Mouse (Mus musculus): ENCODE data around the gene Bcl7b. TPM values are rescaled to one million over a fixed set of nuclear protein-coding genes. Genes with fewer than 3 reads are reported as not detected.
A peak's percentile ranks its signal among the peaks of the same experiment; 100 is the strongest.

Bcl7b gene
- total and polyA plus RNA-seq, 3 experiments: 37.6 to 44.1 (median 40.3) TPM

DNA sequence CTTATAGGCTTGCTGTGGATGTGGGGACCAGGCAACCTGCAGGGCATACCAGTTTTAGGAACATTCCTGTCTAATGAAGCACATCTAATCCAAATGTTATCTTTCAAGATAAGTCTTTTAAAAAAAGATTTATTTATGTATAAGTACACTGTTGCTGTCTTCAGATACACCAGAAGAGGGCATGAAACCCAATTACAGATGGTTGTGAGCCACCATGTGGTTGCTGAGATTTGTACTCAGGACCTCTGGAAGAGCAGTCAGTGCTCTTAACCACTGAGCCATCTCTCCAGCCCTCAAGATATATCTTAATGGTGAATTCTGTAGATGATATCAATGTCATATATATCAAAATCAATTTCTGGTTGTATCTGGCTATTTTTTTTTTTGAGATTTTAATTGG lies 22.1 kb upstream of the Bcl7b start:
- DNase-seq: no peak
- no peak overlapping the region for H3K27ac ChIP-seq
- H3K36me3 ChIP-seq (ENCODE audit: control insufficient read depth, insufficient read depth, low read length): no peaks in the 10 kb centered on the region
- no peaks in the 10 kb centered on the region; the same call in 1 of the 2 replicates for H3K4me1 ChIP-seq (ENCODE audit: control insufficient read depth, insufficient read depth, low read length)
- no peaks in the 10 kb centered on the region for H3K79me2 ChIP-seq (replicated peaks; ENCODE audit: control insufficient read depth, insufficient read depth, low read length)
- no peaks in the 10 kb centered on the region for H3K27me3 ChIP-seq (ENCODE audit: control insufficient read depth, insufficient read depth, low read length)
- intact Hi-C loops (cut with DNase I): no loop called here
- no peak overlapping the region for H3K9ac ChIP-seq (ENCODE audit: low read depth, low read length)
- no peak overlapping the region for H3K4me3 ChIP-seq
- TF ChIP-seq CTCF (IDR thresholded peaks at IDR 0.05) (0 out of 2 replicates have a peak, but pooled peaks have one; percentile 5), POLR2A (IDR thresholded peaks at IDR 0.05; ENCODE audit: insufficient read depth, low read depth, low read length) (no peak), EP300 (IDR thresholded peaks at IDR 0.05; ENCODE audit: insufficient read depth, low read depth, low read length) (no peak)

DNA sequence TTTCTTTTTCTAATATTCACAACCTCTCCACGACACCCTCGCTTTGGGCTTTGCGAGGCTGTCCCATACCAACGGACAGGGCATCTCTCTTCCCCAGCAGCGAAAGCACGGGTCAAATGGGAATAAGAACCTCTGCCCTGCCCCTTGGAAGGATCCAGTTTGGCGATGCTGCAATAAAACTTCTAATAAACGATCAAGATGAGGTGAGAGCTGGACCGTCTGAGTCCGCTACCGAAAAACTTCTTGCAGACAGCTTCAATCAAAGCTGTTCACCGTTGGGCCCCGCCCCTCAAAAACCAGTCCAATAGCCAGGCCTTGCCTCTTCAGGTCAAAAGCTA lies 19.4 kb upstream of the Bcl7b start:
- TF ChIP-seq CTCF (IDR thresholded peaks at IDR 0.05) (no peak), POLR2A (IDR thresholded peaks at IDR 0.05; ENCODE audit: insufficient read depth, low read depth, low read length) (no peak), EP300 (IDR thresholded peaks at IDR 0.05; ENCODE audit: insufficient read depth, low read depth, low read length) (no peak)
- no peaks in the 10 kb centered on the region for H3K36me3 ChIP-seq (ENCODE audit: control insufficient read depth, insufficient read depth, low read length)
- WGBS: 1% methylated on average over 13 of the region's 13 CpGs
- H3K4me1 ChIP-seq (ENCODE audit: control insufficient read depth, insufficient read depth, low read length): no peaks in the 10 kb centered on the region; the same call in 1 of the 2 replicates
- peak overlapping the region; percentile 68 for H3K9ac ChIP-seq (ENCODE audit: low read depth, low read length)
- DNase-seq: no peak
- peak overlapping the region; percentile 91 for H3K27ac ChIP-seq
- H3K79me2 ChIP-seq (replicated peaks; ENCODE audit: control insufficient read depth, insufficient read depth, low read length): no peaks in the 10 kb centered on the region
- intact Hi-C loops (cut with DNase I): loop anchor here (2.0 kb wide), 1 partner anchor 38 kb away; the partner anchor contains the start of gene Baz1b
- H3K27me3 ChIP-seq (ENCODE audit: control insufficient read depth, insufficient read depth, low read length): no peaks in the 10 kb centered on the region
- peak overlapping the region; percentile 84 for H3K4me3 ChIP-seq

DNA sequence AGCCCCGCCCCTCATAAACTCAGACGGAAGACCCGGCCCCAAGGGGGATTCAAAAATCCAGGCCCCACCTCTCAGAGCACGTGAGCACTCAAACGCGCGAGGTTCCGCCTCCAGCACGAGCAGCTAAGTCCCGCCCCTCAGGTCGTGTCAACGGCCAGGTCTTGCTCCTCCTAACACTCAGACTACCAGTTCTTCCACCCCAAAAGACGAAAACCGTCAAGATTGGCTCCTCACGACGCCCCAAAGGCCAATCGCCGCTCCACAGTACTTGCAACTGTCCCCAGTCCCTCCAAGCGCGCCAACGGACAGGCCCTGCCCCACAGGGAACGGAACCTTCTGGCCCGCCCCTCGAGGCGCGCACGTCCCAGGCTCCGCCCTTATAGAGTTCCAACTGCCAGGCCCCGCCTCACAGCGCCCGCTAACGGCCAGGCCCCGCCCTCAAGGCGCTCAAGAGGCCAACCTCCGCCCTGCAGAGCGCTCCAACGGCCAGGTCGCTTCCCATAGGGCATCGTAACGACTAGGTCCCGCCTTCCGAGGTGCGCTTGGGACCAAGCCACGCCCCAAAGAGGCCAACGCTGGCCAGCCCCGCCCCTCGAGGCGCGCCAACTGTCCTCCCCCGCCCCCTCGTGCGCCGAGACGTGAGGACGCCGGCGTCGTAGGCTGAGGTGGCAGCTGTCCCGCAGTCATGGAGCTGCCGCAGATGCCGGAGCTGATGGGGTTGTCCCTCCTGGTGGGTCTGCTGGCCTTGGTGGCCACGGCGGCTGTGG lies 18.8 kb upstream of the Bcl7b start, which contains the start of gene Tbl2:
Gene Tbl2, plus strand, starts transcription at position 605 of the 767 bp plus-strand sequence.
- no peaks in the 10 kb centered on the region; the same call in 1 of the 2 replicates for H3K4me1 ChIP-seq (ENCODE audit: control insufficient read depth, insufficient read depth, low read length)
- peak within 1 kb of the TSS; percentile 84 for H3K4me3 ChIP-seq
- intact Hi-C loops (cut with DNase I): loop anchor here (2.0 kb wide), 1 partner anchor 38 kb away; the partner anchor contains the start of gene Baz1b
- 0 out of 2 replicates have a peak, but pooled peaks have one; percentile 17 for TF ChIP-seq CTCF (IDR thresholded peaks at IDR 0.05)
- TF ChIP-seq POLR2A (IDR thresholded peaks at IDR 0.05; ENCODE audit: insufficient read depth, low read depth, low read length): peak; percentile 76
- TF ChIP-seq EP300 (IDR thresholded peaks at IDR 0.05; ENCODE audit: insufficient read depth, low read depth, low read length): peak; percentile 30; the same call in 1 of the 2 replicates
- H3K27ac ChIP-seq: peak within 1 kb of the TSS; percentile 91
- H3K79me2 ChIP-seq (replicated peaks; ENCODE audit: control insufficient read depth, insufficient read depth, low read length): no peaks in the 10 kb centered on the region
- under 1% methylated on average over 63 of the region's 63 CpGs for WGBS
- H3K36me3 ChIP-seq (ENCODE audit: control insufficient read depth, insufficient read depth, low read length): no peaks in the 10 kb centered on the region
- DNase-seq: peak; percentile 99
- peak within 1 kb of the TSS; percentile 81 for H3K9ac ChIP-seq (ENCODE audit: low read depth, low read length)
- no peaks in the 10 kb centered on the region for H3K27me3 ChIP-seq (ENCODE audit: control insufficient read depth, insufficient read depth, low read length)

DNA sequence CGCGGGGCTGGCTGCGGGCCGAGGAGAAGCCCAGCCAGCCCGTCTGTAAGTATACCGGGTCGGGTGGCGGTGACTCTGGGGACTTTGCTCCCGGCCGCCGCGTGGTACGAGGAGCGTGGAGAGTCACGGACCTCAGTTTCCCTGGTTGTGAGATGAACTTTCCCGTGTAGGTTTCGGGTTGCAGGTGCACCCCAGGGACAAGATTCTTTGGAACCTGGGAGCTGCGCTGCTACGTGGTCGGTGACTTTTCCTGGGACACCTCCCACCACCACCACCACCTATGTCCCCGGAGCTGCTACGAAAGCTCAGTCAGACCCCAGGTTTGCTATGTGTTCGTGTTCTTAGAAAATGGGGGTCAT lies 18.3 kb upstream of the Bcl7b start:
- under 1% methylated on average over 23 of the region's 23 CpGs for WGBS
- TF ChIP-seq CTCF (IDR thresholded peaks at IDR 0.05) (no peak), EP300 (IDR thresholded peaks at IDR 0.05; ENCODE audit: insufficient read depth, low read depth, low read length) (no peak), POLR2A (IDR thresholded peaks at IDR 0.05; ENCODE audit: insufficient read depth, low read depth, low read length) (no peak)
- intact Hi-C loops (cut with DNase I): loop anchor here (1.0 to 2.0 kb wide), 2 partner anchors 19 to 37 kb away; partner anchors contain the start of genes Baz1b and Bcl7b
- H3K4me1 ChIP-seq (ENCODE audit: control insufficient read depth, insufficient read depth, low read length): no peaks in the 10 kb centered on the region; the same call in 1 of the 2 replicates
- no peaks in the 10 kb centered on the region for H3K36me3 ChIP-seq (ENCODE audit: control insufficient read depth, insufficient read depth, low read length)
- H3K4me3 ChIP-seq: peak overlapping the region; percentile 84
- no peak for DNase-seq
- H3K79me2 ChIP-seq (replicated peaks; ENCODE audit: control insufficient read depth, insufficient read depth, low read length): no peaks in the 10 kb centered on the region
- H3K27ac ChIP-seq: peak overlapping the region; percentile 91
- H3K9ac ChIP-seq (ENCODE audit: low read depth, low read length): peak overlapping the region; percentile 81
- H3K27me3 ChIP-seq (ENCODE audit: control insufficient read depth, insufficient read depth, low read length): no peaks in the 10 kb centered on the region

DNA sequence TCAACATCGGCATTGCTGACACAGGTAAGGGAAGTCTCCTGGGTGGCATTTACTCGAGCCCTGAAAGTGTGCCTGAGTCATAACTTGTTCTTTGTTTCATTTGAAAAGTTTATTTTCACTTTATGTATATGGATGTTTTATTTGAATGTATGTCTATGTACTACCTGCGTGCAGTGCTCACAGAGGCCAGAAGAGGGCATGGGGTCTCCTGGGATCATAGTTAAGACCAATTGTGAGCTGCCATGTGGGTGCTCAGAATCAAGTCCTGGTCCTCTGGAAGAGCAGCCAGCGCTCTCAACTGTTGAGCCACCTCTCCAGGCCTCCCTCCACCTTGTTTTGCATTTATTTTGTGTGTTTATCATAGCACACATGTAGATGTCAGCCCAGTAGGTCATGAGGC lies 11.6 kb upstream of the Bcl7b start:
- H3K4me1 ChIP-seq (ENCODE audit: control insufficient read depth, insufficient read depth, low read length): no peaks in the 10 kb centered on the region
- no peak overlapping the region for H3K4me3 ChIP-seq
- H3K27me3 ChIP-seq (ENCODE audit: control insufficient read depth, insufficient read depth, low read length): no peaks in the 10 kb centered on the region
- H3K9ac ChIP-seq (ENCODE audit: low read depth, low read length): no peak overlapping the region
- DNase-seq: no peak
- H3K79me2 ChIP-seq (replicated peaks; ENCODE audit: control insufficient read depth, insufficient read depth, low read length): no peaks in the 10 kb centered on the region
- no peaks in the 10 kb centered on the region for H3K36me3 ChIP-seq (ENCODE audit: control insufficient read depth, insufficient read depth, low read length)
- WGBS: 97% methylated on average over 4 of the region's 4 CpGs
- no peak overlapping the region for H3K27ac ChIP-seq
- intact Hi-C loops (cut with DNase I): no loop called here
- TF ChIP-seq EP300 (IDR thresholded peaks at IDR 0.05; ENCODE audit: insufficient read depth, low read depth, low read length) (no peak), POLR2A (IDR thresholded peaks at IDR 0.05; ENCODE audit: insufficient read depth, low read depth, low read length) (no peak), CTCF (IDR thresholded peaks at IDR 0.05) (peak; percentile 33)

DNA sequence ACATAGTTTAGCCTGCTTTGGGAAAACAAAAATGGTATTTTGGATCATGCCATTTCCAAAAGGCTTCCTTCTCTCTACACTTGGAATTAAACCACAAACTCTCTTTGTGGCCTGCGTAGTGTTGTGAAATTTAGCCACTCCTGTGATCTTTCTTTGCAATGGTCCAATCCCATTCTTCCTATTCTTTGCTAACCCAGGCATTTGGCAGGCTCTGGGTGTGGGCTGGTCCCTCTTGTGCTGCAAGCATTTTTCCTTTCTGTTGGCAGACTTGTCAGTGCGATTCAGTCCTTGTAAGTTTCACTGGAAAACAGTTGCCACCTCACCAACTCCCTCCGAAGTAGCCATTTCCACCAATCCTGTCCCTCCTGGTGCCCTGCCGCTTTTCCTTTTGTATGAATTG lies 6.9 kb upstream of the Bcl7b start:
- WGBS: 85% methylated on average over 4 of the region's 4 CpGs
- Histone ChIP-seq H3K4me3 (no peak overlapping the region), H3K79me2 (replicated peaks; ENCODE audit: control insufficient read depth, insufficient read depth, low read length) (no peaks in the 10 kb centered on the region), H3K9ac (ENCODE audit: low read depth, low read length) (no peak overlapping the region), H3K27me3 (ENCODE audit: control insufficient read depth, insufficient read depth, low read length) (no peaks in the 10 kb centered on the region), H3K4me1 (ENCODE audit: control insufficient read depth, insufficient read depth, low read length) (no peaks in the 10 kb centered on the region), H3K27ac (no peak overlapping the region; the same call in 1 of the 2 replicates), H3K36me3 (ENCODE audit: control insufficient read depth, insufficient read depth, low read length) (no peaks in the 10 kb centered on the region)
- intact Hi-C loops (cut with DNase I): no loop called here
- TF ChIP-seq EP300 (IDR thresholded peaks at IDR 0.05; ENCODE audit: insufficient read depth, low read depth, low read length) (no peak), CTCF (IDR thresholded peaks at IDR 0.05) (no peak), POLR2A (IDR thresholded peaks at IDR 0.05; ENCODE audit: insufficient read depth, low read depth, low read length) (no peak)
- peak in 1 of 2 experiments; percentile 53 for DNase-seq

Data from heart, adult 2 months (tissue).